Mouse (Mus musculus): ENCODE results near the gene Zglp1. TPM values are rescaled to one million over a fixed set of nuclear protein-coding genes. Genes with fewer than 3 reads are reported as not detected.

Gene Zglp1
- total RNA-seq, 2 experiments from 2014 or later, result not detected

DNA sequence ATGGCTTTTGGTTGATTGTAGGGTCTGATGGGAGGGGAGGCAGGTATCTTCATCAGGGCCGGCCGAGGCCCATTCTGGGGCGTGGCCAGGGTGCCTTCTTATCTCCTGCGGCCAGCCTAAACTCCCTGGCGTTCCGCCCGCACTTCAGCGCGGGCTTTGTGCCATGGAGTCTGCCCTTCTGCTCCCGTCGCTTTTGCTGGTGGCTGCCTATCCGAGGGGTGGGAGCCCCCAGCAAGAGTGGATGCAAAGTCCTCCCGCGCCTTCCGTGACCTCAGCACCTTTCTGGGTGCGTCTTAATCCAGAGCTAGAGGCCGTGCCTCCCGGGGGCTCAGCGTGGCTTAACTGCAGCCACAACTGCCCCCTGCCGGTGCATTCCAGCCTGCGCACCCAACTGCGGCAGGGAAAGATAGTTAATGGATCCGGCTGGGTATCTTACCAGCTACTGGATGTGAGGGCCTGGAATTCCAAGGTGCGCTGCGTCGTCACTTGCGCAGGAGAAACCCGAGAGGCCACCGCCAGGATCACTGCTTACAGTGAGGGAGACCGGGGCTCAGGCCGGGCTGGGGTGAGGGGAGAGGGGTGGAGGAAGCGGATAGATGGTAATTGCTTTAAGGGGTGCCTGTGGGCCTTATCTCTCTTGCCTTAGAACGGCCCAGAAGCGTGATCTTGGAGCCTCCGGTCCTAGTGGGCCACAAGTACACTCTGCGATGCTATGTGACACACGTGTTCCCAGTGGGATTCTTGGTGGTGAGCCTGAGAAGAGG, 37.4 kb downstream of the Zglp1 start, which contains the start of gene Icam4:
Gene Icam4 (plus strand): TSS at position 83 of the 764 bp plus-strand sequence.
- peak; percentile 72 to 84 for DNase-seq (ENCODE audit: low spot score in 2 of 2)

- no peak for DNase-seq (ENCODE audit: low spot score in 2 of 2)
Observed at GRCm38 (mm10) chr9:21028560-21029110, 38.3 kb downstream of the Zglp1 start.

GRCm38 (mm10) chr9:21027774-21028290, 39.1 kb downstream of the Zglp1 start:
- DNase-seq (ENCODE audit: low spot score in 2 of 2), result no peak

DNA sequence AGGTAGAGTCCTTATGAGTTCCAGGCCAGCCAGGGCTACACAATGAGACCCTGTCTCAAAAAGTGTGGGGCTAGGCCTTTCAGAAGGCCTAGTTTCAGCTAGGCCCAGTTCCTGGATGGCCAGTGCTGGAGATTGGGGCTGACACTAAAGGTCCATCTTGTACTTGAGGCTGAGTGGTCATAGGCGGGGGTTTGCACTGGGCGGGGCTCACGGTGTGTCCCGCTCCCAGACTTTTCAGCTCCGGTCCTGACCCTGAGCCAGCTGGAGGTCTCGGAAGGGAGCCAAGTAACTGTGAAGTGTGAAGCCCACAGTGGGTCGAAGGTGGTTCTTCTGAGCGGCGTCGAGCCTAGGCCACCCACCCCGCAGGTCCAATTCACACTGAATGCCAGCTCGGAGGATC, 40.0 kb downstream of the Zglp1 start:
- DNase-seq (ENCODE audit: low spot score in 2 of 2), result no peak

GRCm38 (mm10) chr9:21025258-21025810, 41.6 kb downstream of the Zglp1 start:
- DNase-seq (ENCODE audit: low spot score in 2 of 2), result no peak

GRCm38 (mm10) chr9:21022726-21023125, 44.2 kb downstream of the Zglp1 start:
- no peak for DNase-seq (ENCODE audit: low spot score in 2 of 2)

- DNase-seq (ENCODE audit: low spot score in 2 of 2), result no peak
Observed at GRCm38 (mm10) chr9:21022288-21022687, 44.6 kb downstream of the Zglp1 start.

GRCm38 (mm10) chr9:21021363-21021762, 45.5 kb downstream of the Zglp1 start:
- no peak for DNase-seq (ENCODE audit: low spot score in 2 of 2)

- no peak for DNase-seq (ENCODE audit: low spot score in 2 of 2)
Observed at GRCm38 (mm10) chr9:21018600-21018999, 48.3 kb downstream of the Zglp1 start.

DNA sequence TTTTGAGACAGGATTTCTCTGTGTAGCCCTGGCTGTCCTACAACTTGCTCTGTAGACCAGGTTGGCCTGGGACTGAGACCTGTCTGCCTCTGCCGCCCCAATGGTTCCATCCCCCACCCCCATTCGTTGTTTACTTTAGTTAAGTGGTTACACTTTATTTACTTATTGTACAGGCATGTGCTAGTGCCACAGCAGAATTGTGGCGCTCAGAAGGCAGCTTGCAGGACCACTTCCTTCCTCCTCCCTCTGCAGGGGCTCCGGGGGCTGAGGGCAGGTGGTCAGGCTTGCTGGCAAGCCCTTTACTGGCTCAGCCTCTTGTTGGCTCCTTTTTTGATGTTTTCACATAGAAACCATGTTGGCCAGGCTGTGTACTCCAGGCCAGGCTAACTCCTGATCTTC, 49.7 kb downstream of the Zglp1 start:
- no peak for DNase-seq (ENCODE audit: low spot score in 2 of 2)

GRCm38 (mm10) chr9:21016331-21017176, 50.3 kb downstream of the Zglp1 start:
- DNase-seq (ENCODE audit: low spot score in 2 of 2), result no peak

- peak; percentile 55 to 62 for DNase-seq (ENCODE audit: low spot score in 2 of 2)
Observed at GRCm38 (mm10) chr9:21015571-21016130, 51.2 kb downstream of the Zglp1 start, which contains the start of gene Icam1. Gene Icam1, plus strand, starts transcription at chr9:21015985.

DNA sequence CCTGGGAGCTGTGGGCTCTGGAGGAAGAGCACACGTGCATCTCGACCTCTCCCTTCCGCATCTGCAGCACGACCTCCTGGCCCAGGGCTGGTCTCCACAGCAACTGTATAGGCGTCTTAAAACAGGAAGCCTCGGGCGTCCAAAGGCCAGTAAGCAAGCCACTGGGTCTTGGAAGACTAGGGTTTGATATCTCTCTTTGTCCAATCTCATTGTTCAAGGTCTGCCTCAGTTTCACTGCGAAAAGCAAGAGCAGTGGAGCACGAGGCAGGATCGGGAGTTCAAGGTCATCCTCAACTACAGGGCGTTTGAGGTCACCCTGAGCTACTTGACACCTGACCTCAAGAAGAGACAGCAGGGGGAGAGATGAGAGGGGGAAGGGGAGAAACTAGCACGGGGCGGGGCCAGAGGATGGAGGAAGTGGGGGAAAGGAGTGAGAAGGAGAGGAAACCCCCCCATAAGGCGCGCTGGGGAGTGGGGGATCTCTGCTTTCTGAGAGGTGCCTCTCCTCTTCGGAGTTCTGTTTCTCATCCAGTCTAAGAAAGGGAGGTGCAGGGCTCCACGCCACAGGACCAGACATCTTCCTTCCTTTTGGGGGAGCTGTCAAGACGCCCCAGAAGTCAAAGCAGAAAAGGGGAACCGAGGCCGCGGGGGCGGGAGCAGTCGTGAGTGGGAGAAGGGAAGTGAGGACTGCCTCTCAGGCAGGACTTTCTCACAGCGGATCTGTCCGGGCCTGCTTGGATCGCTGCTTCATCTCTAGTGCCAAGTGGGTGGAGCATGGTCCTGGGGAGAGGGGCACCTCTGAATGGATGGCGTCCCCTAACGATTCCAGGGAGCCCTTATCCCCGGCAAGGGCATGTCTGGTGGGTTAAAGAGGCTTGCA, 52.0 kb downstream of the Zglp1 start:
- DNase-seq (ENCODE audit: low spot score in 2 of 2), result peak in 1 of 2 experiments; percentile 61

Small RNA genes within 50 kb of the gene (microRNA-seq; reads per million reads assigned to microRNA genes)
- gene Mir1900 (not detected), gene Mir7082 (not detected)

Other genes with a start within 250 kb of the Zglp1 start
- gene Rdh8, start 248.6 kb downstream of the Zglp1 start, total RNA-seq (2021), result not detected
- gene A230050P20Rik, start 198.5 kb downstream of the Zglp1 start, total RNA-seq (2021), result 1 to 10 TPM; 8.2 to 9.7 TPM
- 1 to 10 TPM; 3.9 to 4.5 TPM for gene Angptl6, start 187.4 kb downstream of the Zglp1 start, total RNA-seq (2021)
- 10 to 100 TPM; 25.0 to 28.7 TPM for gene Ppan, start 178.9 kb downstream of the Zglp1 start, total RNA-seq (2021)
- gene Eif3g, start 168.5 kb downstream of the Zglp1 start, total RNA-seq (2021), result 100 to 1,000 TPM; 146 to 158 TPM
- 10 to 100 TPM; 44.5 to 46.0 TPM for gene Dnmt1, start 107.2 kb downstream of the Zglp1 start, total RNA-seq (2021)
- gene S1pr2, start 90.3 kb downstream of the Zglp1 start, total RNA-seq (2021), result 10 to 100 TPM; 19.8 to 20.2 TPM
- 10 to 100 TPM; 42.7 to 49.2 TPM for gene Mrpl4, start 64.4 kb downstream of the Zglp1 start, total RNA-seq (2021)
- 1 to 10 TPM; 5.4 to 6.7 TPM for gene Icam1, start 51.1 kb downstream of the Zglp1 start, total RNA-seq (2021)
- gene Icam4, start 37.7 kb downstream of the Zglp1 start, total RNA-seq (2021), result not detected
- under 1 TPM in 1 of 2 experiments, not detected in 1; 0.08 TPM for gene Icam5, start 35.0 kb downstream of the Zglp1 start, total RNA-seq (2021)
- under 1 TPM; 0.29 to 0.59 TPM for gene Gm49373, start 6.0 kb upstream of the Zglp1 start, total RNA-seq (2021)
- gene Fdx1l, start 6.5 kb upstream of the Zglp1 start, total RNA-seq (2021), result 10 to 100 TPM; 28.6 to 31.6 TPM
- 1 to 10 TPM; 1.3 to 1.7 TPM for gene Gm38431, start 24.9 kb upstream of the Zglp1 start, total RNA-seq (2021)
- gene Raver1, start 24.9 kb upstream of the Zglp1 start, total RNA-seq (2021), result 10 to 100 TPM; 33.0 to 37.3 TPM
- 1 to 10 TPM; 9.3 TPM for gene Tyk2, start 64.2 kb upstream of the Zglp1 start, total RNA-seq (2021)
- gene Cdc37, start 82.9 kb upstream of the Zglp1 start, total RNA-seq (2021), result 100 to 1,000 TPM; 160 to 163 TPM
- 10 to 100 TPM; 11.6 to 13.8 TPM for gene Pde4a, start 98.6 kb upstream of the Zglp1 start, total RNA-seq (2021)
- gene Keap1, start 172.3 kb upstream of the Zglp1 start, total RNA-seq (2021), result 10 to 100 TPM; 52.2 to 55.0 TPM
- under 1 TPM; 0.26 to 0.32 TPM for gene S1pr5, start 181.3 kb upstream of the Zglp1 start, total RNA-seq (2021)
- gene Atg4d, start 198.2 kb upstream of the Zglp1 start, total RNA-seq (2021), result 10 to 100 TPM; 28.0 to 30.0 TPM
- gene Kri1, start 220.9 kb upstream of the Zglp1 start, total RNA-seq (2021), result 10 to 100 TPM; 18.1 to 21.3 TPM
- gene Cdkn2d, start 224.3 kb upstream of the Zglp1 start, total RNA-seq (2021), result 10 to 100 TPM; 20.5 to 24.0 TPM
- gene Ap1m2, start 245.2 kb upstream of the Zglp1 start, total RNA-seq (2021), result not detected